Mouse (Mus musculus): ENCODE results near the gene Gsta4.

GRCm38 (mm10) chr9:78223221-78223902 is 40.8 kb downstream of the Gsta4 start:
- TF ChIP-seq CTCF (IDR thresholded peaks at IDR 0.05; ENCODE audit: insufficient read depth, low read length) (no peak), POLR2A (IDR thresholded peaks at IDR 0.05; ENCODE audit: borderline replicate concordance, extremely low read depth, low read depth, low read length) (no peak)
